Mouse (Mus musculus): Measurements from ENCODE around the gene Kcng3. TPM values are rescaled to one million over a fixed set of nuclear protein-coding genes. Genes with fewer than 3 reads are reported as not detected.

The Kcng3 gene
- total RNA-seq (2017): not detected in 2 replicates

GRCm38 (mm10) chr17:83631783-83632652 is at the start of gene Kcng3:
Gene Kcng3, minus strand, starts transcription at chr17:83631895.
- ATAC-seq (ENCODE audit: extremely low read depth, insufficient number of reproducible peaks, low FRiP score, poor library complexity, severe bottlenecking): no peak

GRCm38 (mm10) chr17:83677370-83677769 is 45.7 kb upstream of the Kcng3 start:
- ATAC-seq (ENCODE audit: extremely low read depth, insufficient number of reproducible peaks, low FRiP score, poor library complexity, severe bottlenecking): no peak

GRCm38 (mm10) chr17:83672685-83673084 is 41.0 kb upstream of the Kcng3 start:
- no peak for ATAC-seq (ENCODE audit: extremely low read depth, insufficient number of reproducible peaks, low FRiP score, poor library complexity, severe bottlenecking)

- no peak for ATAC-seq (ENCODE audit: extremely low read depth, insufficient number of reproducible peaks, low FRiP score, poor library complexity, severe bottlenecking)
Measured at GRCm38 (mm10) chr17:83667934-83668690, 36.4 kb upstream of the Kcng3 start.

GRCm38 (mm10) chr17:83666597-83667287 is 35.0 kb upstream of the Kcng3 start:
- no peak for ATAC-seq (ENCODE audit: extremely low read depth, insufficient number of reproducible peaks, low FRiP score, poor library complexity, severe bottlenecking)

DNA sequence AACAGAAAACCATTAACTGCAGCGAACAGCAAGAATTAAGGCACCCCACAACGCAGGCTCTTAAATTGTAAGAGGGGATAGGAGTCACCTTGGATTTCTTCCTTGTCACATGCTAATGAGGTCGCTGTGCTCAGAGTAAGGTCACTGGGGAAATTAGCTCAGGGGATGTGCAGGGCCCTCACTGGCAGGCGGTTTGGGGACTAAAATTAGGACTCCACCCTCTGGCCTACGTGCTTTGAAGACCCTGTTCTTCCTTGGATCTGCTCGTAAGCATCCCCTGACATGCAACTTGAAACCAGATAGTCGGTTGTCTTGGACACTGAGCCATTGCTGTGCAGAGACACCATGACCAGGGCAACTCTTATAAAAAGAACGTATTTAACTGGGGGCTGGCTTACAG is 33.1 kb upstream of the Kcng3 start:
- no peak for ATAC-seq (ENCODE audit: extremely low read depth, insufficient number of reproducible peaks, low FRiP score, poor library complexity, severe bottlenecking)

GRCm38 (mm10) chr17:83658943-83659342 is 27.2 kb upstream of the Kcng3 start:
- ATAC-seq (ENCODE audit: extremely low read depth, insufficient number of reproducible peaks, low FRiP score, poor library complexity, severe bottlenecking): no peak

DNA sequence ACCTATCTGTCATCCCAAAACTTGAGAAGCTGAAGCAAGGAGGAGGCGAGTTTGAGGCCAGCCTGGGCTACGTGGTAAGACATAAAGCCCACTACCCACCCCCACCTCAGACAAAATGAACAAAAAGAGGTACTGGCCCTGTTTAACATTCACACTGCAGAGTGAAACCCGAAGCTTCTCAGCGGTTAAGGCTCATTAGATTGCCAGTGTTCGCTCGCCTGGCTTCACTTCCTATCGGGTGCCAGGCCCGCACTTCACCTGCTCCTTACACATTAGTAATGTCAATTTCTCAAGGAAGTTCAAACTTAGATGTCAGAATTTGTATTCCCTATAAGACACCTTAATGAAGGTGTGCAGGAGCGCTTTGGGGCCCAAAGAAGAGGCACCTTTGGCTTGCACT is 25.7 kb upstream of the Kcng3 start:
- ATAC-seq (ENCODE audit: extremely low read depth, insufficient number of reproducible peaks, low FRiP score, poor library complexity, severe bottlenecking): no peak

DNA sequence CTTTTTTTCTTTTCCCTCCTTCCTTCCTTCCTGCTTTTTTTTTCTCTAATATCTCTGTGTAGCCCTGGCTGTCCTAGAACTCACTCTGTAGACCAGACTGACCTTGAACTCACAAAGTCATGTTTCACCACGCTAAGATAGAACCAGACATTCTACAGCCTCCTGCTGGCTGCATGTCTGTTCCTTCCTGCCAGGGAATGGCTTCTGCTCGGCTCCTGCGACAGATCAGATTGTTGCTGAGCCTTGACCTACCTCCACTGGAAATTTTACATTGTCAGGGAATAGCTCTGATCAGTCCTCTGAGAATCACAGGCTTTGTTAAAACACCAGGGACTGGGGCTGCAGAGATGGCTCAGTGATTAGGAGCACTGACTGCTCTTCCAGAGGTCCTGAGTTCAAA is 24.0 kb upstream of the Kcng3 start:
- ATAC-seq (ENCODE audit: extremely low read depth, insufficient number of reproducible peaks, low FRiP score, poor library complexity, severe bottlenecking): no peak

DNA sequence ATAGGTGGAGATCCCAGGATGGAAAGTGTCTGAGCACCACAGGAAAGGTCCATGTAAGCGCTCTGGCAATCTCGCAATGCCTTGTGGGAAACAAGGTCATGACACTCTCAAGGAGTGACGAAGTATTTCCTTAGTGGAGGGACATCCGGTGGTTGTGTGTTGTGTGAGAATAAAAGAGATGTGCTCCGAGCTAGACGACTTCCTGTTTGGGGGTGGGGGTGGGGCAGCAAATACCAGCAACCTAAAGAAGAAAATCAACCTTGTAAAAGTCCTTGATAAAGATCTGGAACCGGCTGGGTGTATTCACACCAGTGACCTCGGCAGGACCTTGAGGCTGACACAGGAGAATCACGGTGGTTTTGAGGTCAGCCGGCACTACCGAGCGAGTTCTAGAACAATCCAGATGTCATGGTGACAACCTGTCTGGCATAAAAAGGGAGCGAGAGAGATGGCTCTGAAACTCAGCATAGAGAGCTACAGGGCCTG is 23.0 kb upstream of the Kcng3 start:
- peak; percentile 92 for ATAC-seq (ENCODE audit: extremely low read depth, insufficient number of reproducible peaks, low FRiP score, poor library complexity, severe bottlenecking)

DNA sequence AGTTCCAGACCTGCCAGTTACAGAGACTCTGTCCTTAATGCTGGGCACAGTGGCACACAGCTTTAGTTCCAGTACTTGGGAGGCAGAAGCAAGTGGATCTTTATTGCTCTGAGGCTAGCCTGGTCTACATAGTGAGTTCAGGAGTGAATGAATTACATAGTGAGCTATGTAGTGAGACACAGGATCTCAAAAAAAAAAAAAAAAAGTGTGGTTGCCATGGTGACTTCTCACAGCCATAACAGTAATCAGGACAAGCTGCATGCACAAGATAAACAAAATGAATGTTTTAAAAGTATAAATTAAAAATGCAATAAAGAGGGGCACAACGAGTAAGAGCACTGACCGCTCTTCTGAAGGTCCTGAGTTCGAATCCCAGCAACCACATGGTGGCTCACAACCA is 21.9 kb upstream of the Kcng3 start:
- no peak for ATAC-seq (ENCODE audit: extremely low read depth, insufficient number of reproducible peaks, low FRiP score, poor library complexity, severe bottlenecking)

- ATAC-seq (ENCODE audit: extremely low read depth, insufficient number of reproducible peaks, low FRiP score, poor library complexity, severe bottlenecking): no peak
Measured at GRCm38 (mm10) chr17:83650932-83651682, 19.4 kb upstream of the Kcng3 start.

- no peak for ATAC-seq (ENCODE audit: extremely low read depth, insufficient number of reproducible peaks, low FRiP score, poor library complexity, severe bottlenecking)
Measured at GRCm38 (mm10) chr17:83649986-83650385, 18.3 kb upstream of the Kcng3 start.

- ATAC-seq (ENCODE audit: extremely low read depth, insufficient number of reproducible peaks, low FRiP score, poor library complexity, severe bottlenecking): no peak
Measured at GRCm38 (mm10) chr17:83647413-83647812, 15.7 kb upstream of the Kcng3 start.

DNA sequence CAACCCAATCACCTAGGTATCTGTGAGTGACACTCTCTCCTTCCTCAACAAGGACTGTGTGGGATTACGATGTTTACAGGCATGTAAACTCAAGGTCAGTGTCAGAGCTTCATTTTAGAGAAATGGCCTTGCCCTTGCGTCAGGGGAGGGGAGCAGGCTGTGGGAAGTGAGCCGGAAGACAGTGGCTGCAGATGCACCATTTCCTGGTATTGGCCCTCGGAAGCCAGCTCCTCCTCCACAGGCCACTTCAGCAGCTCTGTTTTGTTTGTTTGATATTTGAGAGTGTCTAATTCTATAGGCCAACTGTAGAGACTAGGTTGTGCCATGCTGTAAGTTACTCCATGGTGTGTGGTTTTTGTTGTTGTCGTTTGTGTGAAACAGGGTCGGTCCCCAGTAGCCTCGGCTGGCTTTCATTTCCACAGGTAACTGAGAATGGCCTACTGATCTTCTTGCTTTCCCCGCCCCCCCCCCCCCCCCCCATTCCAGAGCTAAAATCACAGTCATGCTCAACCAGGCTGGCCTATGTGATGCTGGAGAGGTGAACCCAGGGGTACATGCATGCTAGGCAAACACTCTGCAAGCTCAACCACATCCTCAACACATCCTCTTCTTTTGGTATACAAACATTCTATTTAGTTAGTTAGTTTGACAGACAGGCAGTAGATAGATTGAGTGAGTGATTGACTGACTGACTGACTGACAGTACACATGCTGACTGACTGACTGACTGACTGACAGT is 14.9 kb upstream of the Kcng3 start:
- peak; percentile 41 for ATAC-seq (ENCODE audit: extremely low read depth, insufficient number of reproducible peaks, low FRiP score, poor library complexity, severe bottlenecking)

DNA sequence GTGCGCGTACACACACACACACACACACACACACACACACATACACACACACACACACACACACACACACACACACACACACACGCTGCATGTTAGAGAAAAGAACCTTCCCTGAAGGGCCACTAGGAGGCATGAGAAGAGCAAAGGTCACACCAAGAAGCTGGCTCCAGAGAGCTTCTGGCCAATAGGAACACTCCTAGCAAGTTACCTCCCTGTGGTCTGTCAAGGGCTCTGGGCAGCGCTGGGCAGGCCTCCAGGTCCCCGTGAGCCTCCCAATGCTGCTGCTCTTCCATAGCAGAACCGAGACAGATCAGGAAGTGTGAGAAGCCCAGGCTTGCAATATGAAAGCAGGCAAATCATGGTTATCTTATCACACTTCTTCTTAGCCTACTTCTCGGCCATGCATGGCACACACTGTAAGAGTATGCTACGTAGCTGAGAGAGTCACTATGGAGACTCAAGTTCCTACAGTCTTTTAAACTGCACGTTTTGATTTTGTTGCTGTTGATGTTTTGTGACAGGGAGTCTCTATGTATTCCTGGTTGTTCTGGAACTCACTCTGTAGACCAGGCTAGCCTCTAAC is 13.6 kb upstream of the Kcng3 start:
- peak; percentile 89 for ATAC-seq (ENCODE audit: extremely low read depth, insufficient number of reproducible peaks, low FRiP score, poor library complexity, severe bottlenecking)

DNA sequence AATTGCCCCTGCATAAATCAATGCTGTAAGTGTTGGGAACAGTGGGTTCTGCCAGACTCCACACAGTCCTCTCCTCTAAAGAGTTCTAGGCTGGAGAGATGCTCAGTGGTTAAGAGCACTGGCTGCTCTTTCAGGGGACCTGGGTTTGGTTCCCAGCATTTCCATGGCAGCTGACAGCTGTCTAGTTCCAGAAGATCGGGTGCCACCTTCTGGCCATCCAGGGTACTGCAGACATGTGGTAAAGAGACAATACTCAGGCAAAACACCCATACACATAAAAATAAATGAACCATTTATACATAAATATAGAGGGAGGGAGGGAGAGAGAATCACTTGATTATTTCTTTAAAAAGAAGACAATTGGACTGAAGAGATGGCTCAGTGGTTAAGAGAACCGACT is 5.7 kb upstream of the Kcng3 start:
- ATAC-seq (ENCODE audit: extremely low read depth, insufficient number of reproducible peaks, low FRiP score, poor library complexity, severe bottlenecking): peak; percentile 53; the same call in 1 of the 2 replicates

GRCm38 (mm10) chr17:83636443-83636842 is 4.7 kb upstream of the Kcng3 start:
- ATAC-seq (ENCODE audit: extremely low read depth, insufficient number of reproducible peaks, low FRiP score, poor library complexity, severe bottlenecking): no peak
